Mouse (Mus musculus): ENCODE results near the gene Mdm2.

Gene Mdm2

GRCm38 (mm10) chr10:117696021-117696826 is 14.3 kb downstream of the Mdm2 start:
- DNase-seq (ENCODE audit: low spot score): no peak

GRCm38 (mm10) chr10:117695605-117696004 is 15.0 kb downstream of the Mdm2 start:
- no peak for DNase-seq (ENCODE audit: low spot score)

GRCm38 (mm10) chr10:117695027-117695426 is 15.5 kb downstream of the Mdm2 start:
- DNase-seq (ENCODE audit: low spot score): no peak

- DNase-seq (ENCODE audit: low spot score): no peak
Observed at GRCm38 (mm10) chr10:117694255-117694953, 16.2 kb downstream of the Mdm2 start.

GRCm38 (mm10) chr10:117692953-117693352 is 17.6 kb downstream of the Mdm2 start:
- no peak for DNase-seq (ENCODE audit: low spot score)

- no peak for DNase-seq (ENCODE audit: low spot score)
Observed at GRCm38 (mm10) chr10:117692173-117692572, 18.4 kb downstream of the Mdm2 start.

GRCm38 (mm10) chr10:117691389-117691968 is 19.1 kb downstream of the Mdm2 start:
- no peak for DNase-seq (ENCODE audit: low spot score)

- DNase-seq (ENCODE audit: low spot score): no peak
Observed at GRCm38 (mm10) chr10:117690770-117691296, 19.7 kb downstream of the Mdm2 start.

GRCm38 (mm10) chr10:117690101-117690352 is 20.5 kb downstream of the Mdm2 start:
- DNase-seq (ENCODE audit: low spot score): no peak

- DNase-seq (ENCODE audit: low spot score): no peak
Observed at GRCm38 (mm10) chr10:117689297-117690100, 21.1 kb downstream of the Mdm2 start.

- no peak for DNase-seq (ENCODE audit: low spot score)
Observed at GRCm38 (mm10) chr10:117688204-117689151, 22.1 kb downstream of the Mdm2 start.

GRCm38 (mm10) chr10:117687577-117687976 is 23.0 kb downstream of the Mdm2 start:
- DNase-seq (ENCODE audit: low spot score): no peak

GRCm38 (mm10) chr10:117687018-117687417 is 23.5 kb downstream of the Mdm2 start:
- DNase-seq (ENCODE audit: low spot score): no peak

- no peak for DNase-seq (ENCODE audit: low spot score)
Observed at GRCm38 (mm10) chr10:117685849-117686591, 24.5 kb downstream of the Mdm2 start.

GRCm38 (mm10) chr10:117685171-117685848 is 25.2 kb downstream of the Mdm2 start:
- DNase-seq (ENCODE audit: low spot score): no peak

GRCm38 (mm10) chr10:117684298-117685170 is 26.0 kb downstream of the Mdm2 start:
- DNase-seq (ENCODE audit: low spot score): no peak

- no peak for DNase-seq (ENCODE audit: low spot score)
Observed at GRCm38 (mm10) chr10:117683734-117684037, 26.9 kb downstream of the Mdm2 start.

GRCm38 (mm10) chr10:117682858-117683733 is 27.5 kb downstream of the Mdm2 start:
- no peak for DNase-seq (ENCODE audit: low spot score)
